Mouse (Mus musculus) heart, adult 2 months (tissue): ENCODE measurements around the gene Tulp4.

Source experiments
- CTCF ChIP-seq: fragments of 200-600 bp; IDR thresholded peaks from 2 replicates; pipeline ENCODE4 v1.8.1; 2022; ENCODE audit warnings: antibody characterized with exemption, mild to moderate bottlenecking, moderate library complexity
- POLR2A ChIP-seq: fragments of 200-500 bp; IDR thresholded peaks from 2 replicates; pipeline ENCODE4 v1.6.1; 2011; ENCODE audit warnings: mild to moderate bottlenecking, low read depth, low read length, control low read depth; ENCODE audit not compliant: insufficient read depth

GRCm38 (mm10) chr17:6201522-6202250 is 95.4 kb downstream of the Tulp4 start:
- TF ChIP-seq CTCF = no peak
- TF ChIP-seq POLR2A = no peak
